Mouse (Mus musculus): ENCODE data around the gene Gpr18.

Gpr18 gene

GRCm38 (mm10) chr14:121915621-121916020 lies at the start of gene Gpr18:
Gpr18 (minus strand) TSS chr14:121915781.
- DNase-seq (ENCODE audit: low read depth): no peak

GRCm38 (mm10) chr14:121964990-121965389 lies 49.4 kb upstream of the Gpr18 start, which contains the start of gene Gpr183:
Gpr183 (minus strand) TSS chr14:121965195.
- DNase-seq (ENCODE audit: low read depth): no peak

- no peak for DNase-seq (ENCODE audit: low read depth)
Observed at GRCm38 (mm10) chr14:121963942-121964335, 48.4 kb upstream of the Gpr18 start.

GRCm38 (mm10) chr14:121963251-121963941 lies 47.8 kb upstream of the Gpr18 start:
- no peak for DNase-seq (ENCODE audit: low read depth)

GRCm38 (mm10) chr14:121962128-121962890 lies 46.7 kb upstream of the Gpr18 start:
- no peak for DNase-seq (ENCODE audit: low read depth)

GRCm38 (mm10) chr14:121961496-121962127 lies 46.0 kb upstream of the Gpr18 start:
- DNase-seq (ENCODE audit: low read depth): no peak

- DNase-seq (ENCODE audit: low read depth): no peak
Observed at GRCm38 (mm10) chr14:121960997-121961396, 45.4 kb upstream of the Gpr18 start.

GRCm38 (mm10) chr14:121960531-121960930 lies 45.0 kb upstream of the Gpr18 start:
- DNase-seq (ENCODE audit: low read depth): no peak

GRCm38 (mm10) chr14:121960031-121960430 lies 44.5 kb upstream of the Gpr18 start:
- no peak for DNase-seq (ENCODE audit: low read depth)

GRCm38 (mm10) chr14:121959538-121959980 lies 44.0 kb upstream of the Gpr18 start:
- no peak for DNase-seq (ENCODE audit: low read depth)

GRCm38 (mm10) chr14:121958751-121959537 lies 43.4 kb upstream of the Gpr18 start:
- DNase-seq (ENCODE audit: low read depth): no peak

GRCm38 (mm10) chr14:121958041-121958750 lies 42.6 kb upstream of the Gpr18 start:
- no peak for DNase-seq (ENCODE audit: low read depth)

GRCm38 (mm10) chr14:121957176-121957871 lies 41.7 kb upstream of the Gpr18 start:
- no peak for DNase-seq (ENCODE audit: low read depth)

- no peak for DNase-seq (ENCODE audit: low read depth)
Observed at GRCm38 (mm10) chr14:121956291-121956690, 40.7 kb upstream of the Gpr18 start.

- DNase-seq (ENCODE audit: low read depth): no peak
Observed at GRCm38 (mm10) chr14:121955176-121955795, 39.7 kb upstream of the Gpr18 start.

GRCm38 (mm10) chr14:121954608-121955007 lies 39.0 kb upstream of the Gpr18 start:
- no peak for DNase-seq (ENCODE audit: low read depth)

- DNase-seq (ENCODE audit: low read depth): no peak
Observed at GRCm38 (mm10) chr14:121954129-121954528, 38.5 kb upstream of the Gpr18 start.

GRCm38 (mm10) chr14:121952046-121952400 lies 36.4 kb upstream of the Gpr18 start:
- DNase-seq (ENCODE audit: low read depth): no peak

GRCm38 (mm10) chr14:121951399-121952045 lies 35.9 kb upstream of the Gpr18 start:
- no peak for DNase-seq (ENCODE audit: low read depth)

GRCm38 (mm10) chr14:121949897-121950296 lies 34.3 kb upstream of the Gpr18 start:
- DNase-seq (ENCODE audit: low read depth): no peak

Data from NIH3T3 (cell line).